In genomic region chr2:167155541-167155973, GRCm38 (mm10) we compare ENCODE assay signal across 8 mouse cellular contexts. TPM values are rescaled to one million over a fixed set of nuclear protein-coding genes. Genes with fewer than 3 reads are reported as not detected.
A peak's percentile ranks its signal among the peaks of the same experiment; 100 is the strongest.
DNase-seq lines count a peak whose midpoint lies in the region; ATAC-seq lines count a peak whose summit lies in the region.
"Had no signal": no experiment of that assay in that cellular context is flagged by ENCODE, and none has a peak within 500 bp of the region (broad histone marks: within the 10 kb centered on the region; RNA-seq: fewer than 3 reads in every experiment).

No protein-coding gene starts in this region.

- H3K36me3 ChIP-seq in stomach, embryonic 15.5 days = no peaks in the 10 kb centered on the region
- no peaks in the 10 kb centered on the region for H3K36me3 ChIP-seq in liver, embryonic 11.5 days (ENCODE audit: control insufficient read depth, insufficient read depth, low read length)

- peaks cover 8% of the 10 kb centered on the region; the same call in 1 of the 2 replicates for H3K4me1 ChIP-seq in stomach, embryonic 15.5 days
- H3K4me1 ChIP-seq in liver, embryonic 11.5 days (replicated peaks; ENCODE audit: control insufficient read depth, insufficient read depth, low read length) = no peaks in the 10 kb centered on the region

- peak; percentile 73 for ATAC-seq in frontal cortex, adult (ENCODE audit: low TSS enrichment)
- peak; percentile 69 for ATAC-seq in stomach, embryonic 15.5 days (ENCODE audit: insufficient read depth, low FRiP score, low read depth)
- no peak for ATAC-seq in liver, embryonic 11.5 days (replicated peaks; ENCODE audit: low FRiP score)

- DNase-seq in lung, postnatal 10 days = peak; percentile 45
- no peak for DNase-seq in lung, postnatal 36 days
- DNase-seq in left cerebral cortex, postnatal 10 days (ENCODE audit: extremely low spot score in 1 of 2, low spot score in 2 of 2) = peak; percentile 40 to 67
- DNase-seq in thymus, postnatal 36 days = no peak
- DNase-seq in liver, embryonic 11.5 days (ENCODE audit: low spot score) = no peak
- DNase-seq: adrenal gland, adult 2 months had no signal

- peak overlapping the region; percentile 70 for H3K27ac ChIP-seq in stomach, embryonic 15.5 days
- H3K27ac ChIP-seq in liver, embryonic 11.5 days (ENCODE audit: low read depth, low read length) = no peak overlapping the region

- WGBS in stomach, embryonic 15.5 days = 41% methylated on average over 4 of the region's 4 CpGs
- 56% methylated on average over 4 of the region's 4 CpGs for WGBS in liver, embryonic 11.5 days

- no peak overlapping the region for H3K4me3 ChIP-seq in stomach, embryonic 15.5 days (replicated peaks)
- no peak overlapping the region for H3K4me3 ChIP-seq in liver, embryonic 11.5 days (ENCODE audit: low read depth, low read length)

- H3K9me3 ChIP-seq in stomach, embryonic 15.5 days = no peaks in the 10 kb centered on the region
- no peaks in the 10 kb centered on the region for H3K9me3 ChIP-seq in liver, embryonic 11.5 days (ENCODE audit: control insufficient read depth, low read length)

- no peaks in the 10 kb centered on the region for H3K27me3 ChIP-seq in stomach, embryonic 15.5 days (replicated peaks)
- H3K27me3 ChIP-seq in liver, embryonic 11.5 days (replicated peaks; ENCODE audit: control insufficient read depth, insufficient read depth, low read length) = peaks cover 5% of the 10 kb centered on the region; the same call in 1 of the 2 replicates

- H3K4me2 ChIP-seq in stomach, embryonic 15.5 days = no peak overlapping the region
- H3K4me2 ChIP-seq in liver, embryonic 11.5 days = no peak overlapping the region

- no peak overlapping the region for H3K9ac ChIP-seq in stomach, embryonic 15.5 days
- no peak overlapping the region for H3K9ac ChIP-seq in liver, embryonic 11.5 days (ENCODE audit: low read depth, low read length)

- intact Hi-C loops in left cerebral cortex, postnatal 10 days (cut with DNase I) = no loop called here

RNA-seq across cellular contexts. Expression of gene Kcnb1, which starts 34.4 kb away (rescaled TPM):
- 10 to 100 TPM; 95.0 to 95.2 TPM for total RNA-seq in left cerebral cortex, postnatal 10 days (2021)
- 1.4 and 1.5 TPM in 2 replicates for polyA plus RNA-seq in stomach, embryonic 15.5 days (2015; fragmentation: Nextera tagmentation; extraction: Ambion mirVana)
- 0.12 and 0.73 TPM in 2 replicates for polyA plus RNA-seq in liver, embryonic 11.5 days (2014; fragmentation: Nextera tagmentation; extraction: Ambion mirVana)

Comparison
In these comparisons a context has a peak if more than half of its experiments do, and no peak if none do; other contexts are left out.
1. DNase-seq: peak in lung, postnatal 10 days (single experiment) and left cerebral cortex, postnatal 10 days (2 of 2); none in lung, postnatal 36 days (single experiment), thymus, postnatal 36 days (0 of 2) and liver, embryonic 11.5 days (single experiment).